Mouse (Mus musculus): ENCODE measurements at regions not wholly inside any gene's neighbourhood (a gene's known extent, or its start where the extent isn't known, plus 50 kb on each side); places are given as distances from the start of the nearest gene placed in this dataset.
A peak's percentile ranks its signal among the peaks of the same experiment; 100 is the strongest.

DNA sequence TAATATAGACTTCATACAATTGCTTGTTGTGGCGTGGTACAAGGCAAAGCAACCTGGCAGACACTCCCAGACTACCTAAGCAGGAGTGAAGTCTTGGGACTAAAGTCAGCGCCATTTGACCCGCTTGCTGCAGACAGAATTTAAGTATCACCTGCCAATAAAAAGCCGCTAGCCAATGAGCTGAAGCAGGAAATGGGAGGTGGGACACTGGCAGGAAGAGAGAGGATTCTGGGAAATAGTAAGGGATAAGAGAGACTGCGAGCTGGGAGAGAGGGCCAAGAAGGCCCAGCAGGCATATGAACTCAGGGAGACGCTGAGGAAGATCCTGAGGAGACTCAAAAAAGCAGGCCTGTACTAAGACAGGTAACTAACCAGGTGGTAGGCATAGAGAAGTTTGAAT is 102.0 kb upstream of the Slc22a12 start:
- DNase-seq: peak in 1 of 2 experiments; percentile 20

DNA sequence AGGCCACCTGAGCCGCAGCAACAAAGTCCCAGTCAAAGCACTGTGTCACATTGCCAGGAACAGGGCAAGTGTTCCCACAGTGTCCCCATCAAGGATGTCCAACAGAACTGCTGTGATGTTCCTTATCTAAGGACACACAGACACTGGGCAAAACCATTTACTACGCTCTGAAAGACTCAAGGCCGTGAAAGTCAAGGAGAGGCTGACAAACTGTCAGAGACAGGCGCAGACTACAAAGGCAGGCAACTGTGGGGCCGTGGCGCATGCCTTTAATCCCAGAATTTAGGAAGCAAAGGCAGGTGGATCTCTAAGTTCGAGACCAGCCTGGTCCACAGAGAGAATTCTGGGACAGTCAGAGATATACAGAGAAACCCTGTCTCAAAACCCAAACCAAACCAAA is 96.8 kb upstream of the Slc22a12 start:
- peak in 1 of 2 experiments; percentile 3 for DNase-seq

DNA sequence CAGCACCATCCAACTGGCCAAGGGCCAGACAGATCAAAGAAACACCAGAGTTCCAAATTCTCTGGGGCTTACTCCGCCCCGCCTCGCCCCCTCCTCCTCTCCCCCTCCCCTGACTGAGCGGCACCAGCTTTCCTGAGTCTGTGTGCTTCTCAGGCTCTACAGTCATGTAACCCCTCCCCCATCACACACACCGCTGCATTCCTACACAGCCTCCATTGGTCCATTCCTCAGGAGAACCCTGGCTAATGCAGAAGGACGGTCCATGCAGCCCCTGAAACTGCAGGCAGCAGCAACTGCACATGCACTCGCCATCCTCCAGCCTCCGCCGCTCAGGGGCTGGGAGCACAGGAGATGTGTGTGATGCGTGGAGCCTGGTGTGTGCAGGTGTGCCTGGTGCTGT is 90.6 kb upstream of the Slc22a12 start:
- no peak for DNase-seq

DNA sequence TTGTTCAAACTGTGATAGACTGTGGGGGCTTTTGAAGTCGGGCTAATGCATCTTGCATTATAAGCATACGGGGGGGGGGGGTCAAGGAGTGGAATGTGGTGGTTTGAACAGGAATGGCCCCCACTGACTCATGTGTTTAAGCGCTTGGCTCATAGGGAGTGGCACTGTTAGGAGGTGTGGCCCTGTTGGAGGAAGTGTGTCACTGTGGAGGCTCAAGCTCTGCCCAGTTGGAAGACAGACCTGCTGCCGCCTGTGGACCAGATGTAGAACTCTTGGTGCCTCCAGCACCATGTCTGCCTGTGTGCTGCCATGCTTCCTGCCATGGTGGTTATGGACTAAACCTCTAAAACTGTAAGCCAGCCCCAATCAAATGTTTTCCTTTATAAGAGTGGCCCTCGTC is 89.0 kb upstream of the Slc22a12 start:
- peak in 1 of 2 experiments; percentile 13 for DNase-seq

DNA sequence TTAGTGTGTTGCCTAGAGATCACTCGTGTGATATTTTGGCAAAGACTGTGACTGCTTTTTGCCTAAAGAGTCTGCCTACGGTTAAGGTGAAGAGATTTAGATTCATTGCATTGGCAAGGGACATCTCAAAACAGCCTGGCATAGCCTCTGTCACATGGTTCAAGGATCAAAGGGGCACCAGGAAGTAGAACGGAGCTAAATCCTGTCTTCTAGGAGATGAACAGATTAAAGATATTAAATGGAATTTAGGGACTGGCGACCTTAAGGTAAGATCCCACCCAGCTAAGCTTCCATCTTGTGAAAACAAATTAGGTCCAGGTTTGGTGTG is 87.7 kb upstream of the Slc22a12 start:
- peak in 1 of 2 experiments; percentile 19 for DNase-seq

DNA sequence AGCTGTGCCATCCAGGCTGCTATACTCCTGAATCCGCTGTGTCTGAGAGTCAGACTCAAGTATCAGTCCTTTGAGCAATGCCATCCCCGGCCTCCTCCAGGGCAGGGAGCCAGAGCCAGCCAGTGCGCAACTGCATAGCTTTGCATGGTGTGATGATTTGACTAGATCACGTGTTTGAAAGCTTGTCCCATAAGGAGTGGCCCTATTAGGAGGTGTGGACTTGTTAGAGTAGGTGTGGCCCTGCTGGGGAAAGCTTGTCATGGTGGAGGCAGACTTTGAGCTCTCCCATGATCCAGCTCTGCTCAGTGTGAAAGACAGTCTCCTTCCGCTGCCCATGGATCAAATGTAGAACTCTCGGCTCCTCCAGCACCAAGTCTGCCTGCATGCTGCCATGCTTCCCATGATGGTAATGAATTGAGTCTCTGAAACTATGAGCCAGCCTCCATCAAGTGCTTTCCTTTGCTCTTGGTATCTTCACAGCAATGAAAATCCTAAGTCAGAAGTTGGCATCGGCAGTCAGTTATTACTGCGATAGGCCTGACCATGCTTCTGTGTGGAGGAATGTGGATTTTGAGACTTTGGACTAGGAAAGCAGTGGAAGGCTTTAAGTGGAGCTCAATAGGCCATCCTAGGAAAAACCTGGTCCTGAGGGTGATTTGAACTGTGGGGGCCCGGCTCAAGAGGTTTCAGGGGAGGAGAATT is 87.2 kb upstream of the Slc22a12 start:
- DNase-seq: peak; percentile 73 to 88

DNA sequence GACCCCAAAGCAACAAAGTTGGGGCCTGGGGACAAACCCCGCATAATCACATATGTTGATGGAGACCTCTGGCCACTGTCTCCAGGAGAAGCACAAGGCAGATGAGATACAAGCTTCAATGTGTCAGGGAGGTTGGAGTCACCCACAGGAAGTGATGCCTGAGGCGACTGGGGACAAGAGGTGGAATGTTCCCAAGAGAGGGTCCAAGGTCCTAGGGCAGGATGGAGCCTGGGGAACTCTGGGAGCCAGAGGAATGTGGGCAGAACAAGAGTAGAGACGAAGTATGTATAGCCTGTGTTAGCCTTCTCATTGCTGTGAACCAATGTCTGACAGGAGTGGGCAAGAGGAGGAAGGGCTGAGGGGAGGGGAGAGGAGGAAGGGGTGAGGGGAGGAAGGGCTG is 82.7 kb upstream of the Slc22a12 start:
- peak in 1 of 2 experiments; percentile 54 for DNase-seq

DNA sequence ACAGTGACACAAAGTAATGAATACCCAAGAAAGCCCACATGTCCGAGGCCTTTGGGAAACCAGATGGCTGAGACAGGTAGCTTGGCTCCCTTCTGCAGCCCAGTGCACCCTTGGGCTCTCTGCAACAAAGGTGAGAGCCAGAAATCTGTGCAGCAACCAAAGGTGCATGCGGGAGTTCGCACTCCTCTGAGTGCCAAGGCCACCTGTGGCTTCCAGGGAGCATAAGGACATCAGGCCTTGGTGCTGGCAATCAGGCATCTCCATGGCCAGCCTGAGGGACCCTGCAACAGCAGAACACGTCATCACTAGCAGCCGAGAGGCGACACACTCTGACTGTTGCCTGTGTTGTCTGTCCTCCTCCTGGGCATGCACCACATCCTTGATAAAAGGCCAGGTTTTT is 78.2 kb upstream of the Slc22a12 start:
- no peak for DNase-seq

DNA sequence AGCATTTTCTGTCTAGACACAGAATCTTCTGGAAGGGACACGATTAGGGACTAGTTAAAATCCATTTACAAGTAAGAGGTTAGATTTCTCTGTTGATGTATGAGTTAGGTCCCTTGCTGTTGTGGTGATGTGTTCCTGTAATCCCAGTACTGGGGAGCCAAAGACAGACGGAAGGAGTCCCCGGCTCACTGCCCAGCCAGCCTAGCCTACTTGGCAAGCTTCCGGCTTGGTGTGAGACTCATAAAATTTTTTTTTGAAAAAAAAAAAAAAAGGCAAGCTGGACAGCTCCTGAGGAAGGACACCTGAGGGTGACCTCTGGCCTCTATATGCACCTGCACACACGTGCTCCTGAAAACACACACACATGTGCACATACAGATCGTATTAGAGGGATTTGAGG is 76.7 kb upstream of the Slc22a12 start:
- DNase-seq: no peak

DNA sequence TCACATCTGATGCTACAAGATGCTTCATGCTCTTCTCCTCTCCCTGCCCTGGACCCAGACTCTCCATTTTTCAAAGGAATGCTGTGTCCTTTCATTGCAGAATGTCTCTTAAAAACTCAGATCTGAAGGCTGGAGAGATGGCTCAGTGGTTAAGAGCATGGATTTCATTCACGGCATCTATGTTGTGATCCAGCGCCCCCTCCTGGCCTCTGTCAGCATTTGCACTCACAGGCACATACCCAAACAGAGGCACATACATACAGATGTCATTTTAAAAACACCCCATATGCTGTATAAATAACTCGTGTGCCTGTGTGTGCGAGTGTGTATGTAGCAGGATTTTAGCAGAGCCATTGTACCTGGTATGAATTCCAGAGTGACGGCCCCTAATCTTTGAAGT is 73.8 kb upstream of the Slc22a12 start:
- no peak for DNase-seq

DNA sequence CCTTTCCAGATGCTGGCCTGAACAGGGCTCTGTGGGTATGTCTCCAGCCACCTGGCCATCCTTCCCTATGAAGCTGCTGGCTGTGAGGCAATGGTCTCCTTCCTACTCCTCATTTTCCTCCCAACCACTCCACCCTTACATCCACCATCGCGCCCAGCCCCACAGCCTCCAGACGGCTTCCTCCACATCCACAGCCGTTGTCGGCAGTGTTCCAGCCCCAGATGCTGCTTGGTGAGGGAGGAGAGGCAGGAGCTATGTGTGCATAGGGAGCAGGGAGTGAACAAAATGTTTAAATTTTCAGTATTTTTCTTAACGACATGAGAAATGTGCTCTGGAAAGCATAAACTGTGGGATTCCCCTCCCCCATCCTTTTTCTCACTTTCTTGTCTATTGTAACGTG is 69.6 kb upstream of the Slc22a12 start:
- peak in 1 of 2 experiments; percentile 18 for DNase-seq

DNA sequence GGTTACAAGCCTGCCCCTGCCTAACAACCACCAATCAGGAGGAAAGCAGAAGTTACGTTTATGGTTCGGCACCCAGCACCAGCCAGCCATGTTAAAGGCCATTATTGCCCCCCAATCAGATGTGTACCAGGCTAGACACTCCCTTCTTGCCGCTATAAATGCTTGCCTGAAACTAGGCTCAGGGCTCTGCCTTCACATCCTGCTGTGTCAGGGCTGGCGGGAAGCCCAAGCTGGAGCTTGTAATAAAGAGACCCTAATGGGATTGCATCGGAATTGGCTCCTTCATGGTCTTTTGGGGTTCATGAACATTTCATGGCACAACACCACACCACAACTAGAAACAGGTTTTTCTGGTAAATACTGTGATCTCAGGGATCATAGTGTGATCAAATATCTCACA is 69.1 kb upstream of the Slc22a12 start:
- DNase-seq: peak in 1 of 2 experiments; percentile 29

DNA sequence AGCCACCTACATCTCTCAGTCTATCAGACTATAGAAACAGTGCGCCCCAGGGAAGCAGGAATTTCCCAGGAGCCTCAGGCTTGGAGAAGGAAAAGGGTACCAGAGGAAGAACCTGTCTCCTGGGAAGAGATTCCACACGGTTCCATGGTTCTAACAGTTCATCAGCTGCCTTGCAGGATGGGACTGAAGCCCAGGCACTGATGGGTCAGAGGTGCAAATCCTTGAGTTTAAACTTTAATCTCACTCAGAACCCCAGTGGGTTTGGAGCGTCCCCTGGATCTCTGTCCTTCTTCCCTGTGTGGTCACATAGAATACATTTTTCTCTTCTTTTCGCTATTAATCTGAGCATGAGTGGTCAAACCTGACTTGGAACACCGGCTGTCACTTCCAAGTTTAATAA is 67.9 kb upstream of the Slc22a12 start:
- DNase-seq: peak; percentile 28 to 61

DNA sequence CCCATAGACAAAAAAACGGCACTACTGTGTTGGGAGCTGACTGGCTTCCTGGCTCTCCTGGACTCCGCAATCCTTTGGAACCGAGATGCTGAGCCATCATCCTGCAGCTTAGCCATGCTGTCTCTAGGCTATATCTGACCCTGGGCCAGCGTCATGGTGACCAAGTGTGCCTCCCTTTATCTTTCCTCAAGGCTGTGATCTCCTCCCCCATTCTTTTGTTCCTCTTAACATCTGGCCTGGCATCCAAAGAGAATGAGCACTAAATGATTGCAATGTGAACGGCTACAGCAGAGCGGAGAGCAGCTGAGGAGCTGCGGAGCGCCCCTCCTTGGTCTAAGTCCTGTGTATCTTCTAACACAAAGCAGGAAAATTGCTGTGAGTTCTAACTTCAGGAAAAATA is 67.2 kb upstream of the Slc22a12 start:
- peak in 1 of 2 experiments; percentile 16 for DNase-seq

DNA sequence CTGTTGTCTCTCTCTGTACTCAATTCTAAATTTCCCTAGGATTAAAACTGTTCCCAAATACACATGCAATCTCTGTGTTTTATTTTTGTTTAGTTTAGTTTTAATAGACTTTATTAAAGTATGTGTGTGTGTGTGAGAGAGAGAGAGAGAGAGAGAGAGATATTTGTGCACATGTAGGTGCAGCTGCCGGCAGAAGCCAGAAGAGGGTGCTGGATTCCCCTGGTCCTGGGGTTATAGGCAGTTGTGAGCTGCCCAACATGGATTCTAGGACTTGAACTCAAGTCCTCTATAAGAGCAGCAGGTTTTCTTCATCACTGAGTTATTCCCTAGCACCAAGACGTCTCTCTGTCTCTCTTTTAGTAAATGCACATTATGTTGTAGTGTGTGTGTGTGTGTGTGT is 64.7 kb upstream of the Slc22a12 start:
- no peak for DNase-seq

DNA sequence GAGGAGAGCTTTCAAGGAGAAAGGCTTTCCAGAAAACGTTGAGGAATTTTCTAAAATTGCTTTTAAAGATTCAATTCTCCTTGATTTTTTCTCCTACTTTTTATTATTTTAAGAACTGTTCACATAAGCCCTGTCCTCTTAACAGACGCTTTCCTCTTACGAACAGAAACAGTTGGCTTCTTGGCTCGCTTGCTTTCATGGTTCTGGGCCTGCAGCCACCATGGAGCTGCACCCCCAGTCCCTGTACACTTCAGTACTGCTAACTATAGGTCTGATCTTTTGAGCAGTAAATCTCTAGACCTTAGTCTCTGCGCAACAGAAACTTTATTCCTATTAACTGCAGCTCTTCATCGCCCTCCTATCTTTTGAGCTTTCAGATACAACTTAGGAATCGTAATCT is 63.8 kb upstream of the Slc22a12 start:
- no peak for DNase-seq

DNA sequence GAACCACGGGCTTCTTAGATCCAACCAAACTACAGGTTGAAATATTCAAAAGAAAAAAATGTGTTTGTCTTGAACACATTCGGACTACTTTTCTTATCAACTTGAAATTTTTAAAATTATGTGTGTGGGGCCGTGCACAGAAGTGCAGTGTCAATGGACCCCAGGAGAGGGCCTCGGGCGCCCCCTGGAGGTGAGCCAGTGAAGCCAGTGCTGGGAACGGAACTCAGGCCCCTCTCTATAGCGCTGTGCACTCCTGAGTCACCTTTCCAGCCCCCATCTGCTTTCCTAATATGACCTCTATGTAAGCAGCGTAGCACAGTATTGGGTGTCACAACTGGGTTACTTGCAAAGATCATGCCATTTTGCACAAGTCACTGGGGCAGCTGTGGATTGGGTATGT is 61.9 kb upstream of the Slc22a12 start:
- no peak for DNase-seq

DNA sequence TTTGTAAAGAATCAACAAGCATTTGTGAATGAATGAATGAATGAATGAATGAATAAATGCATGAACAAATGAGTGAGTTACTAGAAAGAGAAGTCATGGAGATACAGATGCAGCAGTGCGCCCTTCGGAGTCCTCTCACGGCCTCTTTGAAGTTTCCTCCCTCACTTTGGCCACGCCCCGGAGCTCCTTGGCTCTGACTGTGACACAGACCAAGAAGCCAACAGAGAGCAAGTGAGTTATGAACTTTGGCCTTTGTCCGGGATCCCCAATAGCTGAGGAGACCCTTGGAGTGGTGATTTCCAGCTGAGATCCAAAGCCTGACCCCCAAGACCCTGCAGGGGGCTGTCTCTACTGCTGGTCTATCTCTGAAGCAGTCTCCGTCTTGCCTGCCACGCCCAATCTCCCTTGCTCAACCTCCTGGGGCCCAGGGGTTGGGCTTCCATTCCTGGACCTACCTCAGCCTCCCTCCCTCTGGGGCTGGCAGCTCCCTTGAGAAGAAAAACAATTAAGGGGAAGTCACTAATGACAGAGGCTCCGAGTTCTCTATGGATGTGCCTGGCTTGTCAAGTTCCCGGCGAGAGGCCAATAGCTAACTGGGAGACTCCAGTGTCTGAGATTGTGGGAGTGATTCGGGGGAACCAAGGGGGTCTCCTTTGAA is 58.2 kb upstream of the Slc22a12 start:
- DNase-seq: peak; percentile 49 to 69

DNA sequence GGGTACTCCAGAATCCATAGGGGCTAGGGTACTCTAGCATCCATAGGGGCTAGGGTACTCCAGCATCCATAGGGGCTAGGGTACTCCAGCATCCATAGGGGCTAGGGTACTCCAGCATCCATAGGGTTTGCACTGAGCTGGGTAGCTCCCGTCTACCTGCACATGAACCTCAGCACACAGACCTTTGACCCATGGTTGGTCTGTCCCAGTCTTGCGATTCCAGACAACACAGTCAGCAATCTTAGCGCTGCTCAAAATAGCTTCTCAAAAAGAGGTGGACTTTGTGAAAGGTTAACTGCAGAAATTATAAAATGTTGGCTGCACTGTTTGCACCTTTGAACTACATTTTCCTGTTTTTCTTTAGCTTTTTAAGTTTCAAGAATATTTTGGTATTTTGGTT is 56.4 kb upstream of the Slc22a12 start:
- DNase-seq: peak; percentile 67 to 88

DNA sequence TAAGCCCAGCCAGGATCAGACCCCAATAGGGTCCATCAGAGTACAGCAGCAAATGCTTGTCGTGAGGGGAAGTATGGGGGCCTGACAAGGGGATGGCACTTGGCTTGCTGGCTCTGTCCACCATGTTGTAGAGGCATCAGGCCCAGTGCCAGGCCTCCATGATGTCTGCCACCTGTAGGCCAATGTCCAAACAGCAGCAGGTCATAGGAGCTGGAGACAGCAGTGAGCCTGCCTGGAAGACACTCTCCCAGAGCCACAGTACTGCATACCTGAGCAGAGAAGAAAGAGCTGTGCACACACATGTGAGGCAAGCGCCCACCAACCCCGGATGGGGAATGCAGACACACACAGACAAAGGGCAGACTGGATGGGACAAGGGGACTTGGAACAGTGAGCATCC is 55.4 kb upstream of the Slc22a12 start:
- DNase-seq: peak; percentile 33 to 70

DNA sequence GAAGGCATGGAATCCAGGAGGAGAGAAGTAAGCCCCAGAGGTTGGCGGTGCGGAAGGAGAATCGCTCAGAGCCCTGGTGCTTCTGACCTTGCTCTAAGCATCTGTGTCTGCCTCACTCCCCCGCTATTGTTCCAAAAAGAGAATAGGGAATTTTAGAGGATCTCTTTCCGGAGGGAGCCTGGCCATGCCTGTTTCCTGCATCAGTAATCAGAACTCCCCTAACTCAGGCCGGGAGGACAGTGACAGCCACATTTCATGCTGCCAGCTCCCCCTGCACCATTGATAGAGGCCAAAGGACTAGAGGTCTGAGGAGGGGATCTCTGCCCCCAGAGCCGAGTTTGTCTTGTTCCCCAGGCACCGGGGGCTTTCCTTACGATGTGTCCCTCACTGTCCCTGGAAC is 53.0 kb upstream of the Slc22a12 start:
- DNase-seq: peak in 1 of 2 experiments; percentile 14
